Mouse (Mus musculus): ENCODE measurements around the gene Vmn2r67.
"Not testable (repeated sequence)": the region's sequence is repeated elsewhere in the genome, so short reads cannot be mapped to it uniquely, and the experiment has no call there.

The Vmn2r67 gene

GRCm38 (mm10) chr7:85155898-85156297 lies at the start of gene Vmn2r67:
Vmn2r67 (minus strand) TSS chr7:85155998.
- DNase-seq (ENCODE audit: low spot score), result no peak

DNA sequence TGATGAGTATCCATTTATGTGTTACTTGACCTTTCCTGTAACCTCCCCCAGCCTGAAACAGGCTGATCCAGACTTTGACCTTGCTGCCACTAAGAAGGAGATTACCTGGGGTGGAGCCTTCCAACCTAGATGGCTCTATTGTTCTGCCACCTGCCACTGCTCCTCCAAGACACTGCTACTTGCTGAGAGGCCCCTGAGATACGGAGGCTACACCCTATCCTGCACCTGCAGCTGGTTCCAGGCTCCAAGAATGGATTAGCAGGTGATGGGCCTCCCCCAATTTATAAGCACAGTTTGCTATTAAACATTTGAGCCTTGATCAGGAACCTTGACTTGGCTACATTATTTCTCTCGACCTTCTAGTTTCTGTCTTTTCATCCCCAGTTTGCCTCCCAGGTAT lies 51.3 kb downstream of the Vmn2r67 start:
- not testable (repeated sequence) for DNase-seq (ENCODE audit: low spot score)

Measured in spleen, adult 12 weeks (tissue).